Mouse (Mus musculus): Measurements from ENCODE around the gene Strap. TPM values are rescaled to one million over a fixed set of nuclear protein-coding genes. Genes with fewer than 3 reads are reported as not detected.

Gene Strap
- 21.3 and 21.8 TPM in 2 replicates for polyA plus RNA-seq (2012; rRNA removed)

DNA sequence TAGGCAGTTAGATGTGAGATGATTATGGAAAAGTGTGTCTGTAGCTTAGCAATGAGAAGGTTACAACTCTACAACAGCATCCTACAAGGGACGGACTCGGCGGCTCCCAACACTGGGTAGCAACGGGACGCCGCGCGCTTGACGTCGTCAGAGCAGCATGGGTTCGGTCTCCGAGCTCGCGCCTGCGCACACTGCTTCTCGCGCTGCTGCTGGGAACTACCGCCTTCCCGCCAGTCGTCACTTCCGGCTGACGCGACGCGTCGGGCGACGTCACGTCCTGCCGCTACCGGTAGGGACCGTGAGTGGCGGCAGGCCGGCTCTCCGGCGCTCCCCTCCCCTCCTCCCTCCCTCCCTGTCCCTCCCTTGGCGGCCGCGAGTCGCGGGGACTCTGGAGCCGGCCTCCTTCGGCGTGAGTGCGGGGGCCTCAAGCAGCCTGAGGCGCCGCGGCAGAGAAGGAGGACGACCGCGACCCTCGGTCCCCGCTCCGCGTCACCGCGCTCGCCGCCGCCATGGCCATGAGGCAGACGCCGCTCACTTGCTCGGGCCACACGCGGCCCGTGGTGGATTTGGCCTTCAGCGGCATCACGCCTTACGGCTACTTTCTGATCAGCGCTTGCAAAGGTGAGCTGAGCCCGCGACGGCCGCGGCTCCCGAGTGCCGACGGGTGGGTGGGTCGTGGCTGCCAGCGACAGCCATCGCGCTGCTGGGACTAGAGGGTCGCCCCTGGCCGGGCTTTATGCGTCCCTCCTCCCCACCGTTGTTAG is at the start of gene Strap:
Strap (plus strand) TSS at position 233 of the 764 bp plus-strand sequence.

GRCm38 (mm10) chr6:137754056-137754856 is 19.4 kb downstream of the Strap start, which contains the start of gene Dera:
Gene Dera, plus strand, starts transcription at chr6:137754546.

Other genes starting within 250 kb of the Strap start
- gene Eps8, start 80.2 kb upstream of the Strap start, polyA plus RNA-seq (2012; rRNA removed), result 1.4 and 1.5 TPM in 2 replicates
- 17.7 and 18.4 TPM in 2 replicates for gene Dera, start 19.5 kb downstream of the Strap start, polyA plus RNA-seq (2012; rRNA removed)

All from liver, embryonic 18 days (tissue).